Mouse (Mus musculus) lung, adult 2 months (tissue): ENCODE measurements around the gene Clcn2.

Experiments used
- CTCF ChIP-seq: fragments of 200-500 bp; IDR thresholded peaks from 2 replicates; pipeline ENCODE4 v1.5.1; 2011; ENCODE audit warnings: mild to moderate bottlenecking, low read length, control low read depth; ENCODE audit not compliant: insufficient read depth
- POLR2A ChIP-seq: fragments of 200-500 bp; IDR thresholded peaks from 2 replicates; pipeline ENCODE4 v1.6.1; 2011; ENCODE audit warnings: low read depth, mild to moderate bottlenecking, control low read depth, low read length, borderline replicate concordance; ENCODE audit errors: extremely low read depth

- no peak for TF ChIP-seq POLR2A
- no peak for TF ChIP-seq CTCF
Observed at GRCm38 (mm10) chr16:20691617-20692016, 25.9 kb downstream of the Clcn2 start.
